Mouse (Mus musculus) megakaryocyte-erythroid progenitor cell, adult 5-6 weeks (primary cell): ENCODE measurements at regions not wholly inside any gene's neighbourhood (a gene's known extent, or its start where the extent isn't known, plus 50 kb on each side); places are given as distances from the start of the nearest gene placed in this dataset.
"Not testable (repeated sequence)": the region's sequence is repeated elsewhere in the genome, so short reads cannot be mapped to it uniquely, and the experiment has no call there.

Experiments
- ATAC-seq: replicated peaks from 2 replicates; pipeline ENCODE4 v1.8.0; 2016; ENCODE audit warnings: mild to moderate bottlenecking, inconsistent platforms; ENCODE audit not compliant: severe bottlenecking, poor library complexity, low FRiP score, low TSS enrichment

GRCm38 (mm10) chr16:9011077-9011476 lies 181.2 kb downstream of the 1810013L24Rik start:
- ATAC-seq = no peak

- no peak for ATAC-seq
Measured at GRCm38 (mm10) chr16:9011691-9012090, 181.8 kb downstream of the 1810013L24Rik start.

- no peak for ATAC-seq
Measured at GRCm38 (mm10) chr16:9016040-9016761, 186.3 kb downstream of the 1810013L24Rik start.

- no peak for ATAC-seq
Measured at GRCm38 (mm10) chr16:9016762-9017086, 186.8 kb downstream of the 1810013L24Rik start.

GRCm38 (mm10) chr16:9030717-9031116 lies 200.8 kb downstream of the 1810013L24Rik start:
- ATAC-seq = no peak

- no peak for ATAC-seq
Measured at GRCm38 (mm10) chr16:9043271-9043670, 213.4 kb downstream of the 1810013L24Rik start.

- ATAC-seq = no peak
Measured at GRCm38 (mm10) chr16:9046864-9047263, 217.0 kb downstream of the 1810013L24Rik start.

- ATAC-seq = no peak
Measured at GRCm38 (mm10) chr16:9054415-9054814, 224.5 kb downstream of the 1810013L24Rik start.

- ATAC-seq = no peak
Measured at GRCm38 (mm10) chr16:9056430-9056829, 226.5 kb downstream of the 1810013L24Rik start.

- no peak for ATAC-seq
Measured at GRCm38 (mm10) chr16:9071526-9071925, 241.6 kb downstream of the 1810013L24Rik start.

GRCm38 (mm10) chr16:9071956-9072355 lies 242.1 kb downstream of the 1810013L24Rik start:
- not testable (repeated sequence) for ATAC-seq

- ATAC-seq = no peak
Measured at GRCm38 (mm10) chr16:9074295-9074694, 244.4 kb downstream of the 1810013L24Rik start.

GRCm38 (mm10) chr16:9077451-9077850 lies 247.6 kb downstream of the 1810013L24Rik start:
- ATAC-seq = no peak

GRCm38 (mm10) chr16:9078405-9078942 lies 248.6 kb downstream of the 1810013L24Rik start:
- no peak for ATAC-seq

GRCm38 (mm10) chr16:9083040-9083439 lies 253.1 kb downstream of the 1810013L24Rik start:
- no peak for ATAC-seq

- ATAC-seq = no peak
Measured at GRCm38 (mm10) chr16:9083740-9084139, 253.8 kb downstream of the 1810013L24Rik start.

- no peak for ATAC-seq
Measured at GRCm38 (mm10) chr16:9084581-9084980, 254.7 kb downstream of the 1810013L24Rik start.

- no peak for ATAC-seq
Measured at GRCm38 (mm10) chr16:9085133-9085532, 255.2 kb downstream of the 1810013L24Rik start.

- ATAC-seq = no peak
Measured at GRCm38 (mm10) chr16:9085977-9086376, 256.1 kb downstream of the 1810013L24Rik start.

- no peak for ATAC-seq
Measured at GRCm38 (mm10) chr16:9091790-9092189, 261.9 kb downstream of the 1810013L24Rik start.

GRCm38 (mm10) chr16:9092191-9092848 lies 262.4 kb downstream of the 1810013L24Rik start:
- ATAC-seq = no peak
